Mouse (Mus musculus): ENCODE results near the gene Wwox.

- no peak for TF ChIP-seq CTCF (IDR thresholded peaks at IDR 0.05 in 2 of 3, conservative IDR thresholded peaks at IDR 0.05 in 1 of 3; ENCODE audit: control insufficient read depth in 1 of 3, insufficient read depth in 1 of 3, low read depth in 2 of 3, low read length in 3 of 3, poor library complexity in 1 of 3, severe bottlenecking in 1 of 3)
- TF ChIP-seq TAL1 (IDR thresholded peaks at IDR 0.05; ENCODE audit: low read length): no peak
- TF ChIP-seq EP300 (IDR thresholded peaks at IDR 0.05; ENCODE audit: low read depth in 1 of 2, low read length in 2 of 2): no peak
- no peak for TF ChIP-seq NRF1 (IDR thresholded peaks at IDR 0.05; ENCODE audit: insufficient read depth, low read depth, low read length, poor library complexity, severe bottlenecking)
- no peak for TF ChIP-seq RCOR1 (IDR thresholded peaks at IDR 0.05; ENCODE audit: low read depth, low read length)
- no peak for TF ChIP-seq MAFK (IDR thresholded peaks at IDR 0.05; ENCODE audit: borderline replicate concordance, low read depth, low read length)
- no peak for TF ChIP-seq POLR2A (IDR thresholded peaks at IDR 0.05; ENCODE audit: control insufficient read depth in 1 of 2, insufficient read depth in 1 of 2, low read depth in 1 of 2, low read length in 2 of 2, poor library complexity in 1 of 2)
- TF ChIP-seq MAX (IDR thresholded peaks at IDR 0.05; ENCODE audit: low read length): no peak
- TF ChIP-seq NELFE (IDR thresholded peaks at IDR 0.05; ENCODE audit: low read depth, low read length): no peak
- no peak for TF ChIP-seq RAD21 (IDR thresholded peaks at IDR 0.05; ENCODE audit: low read depth, low read length)
- no peak for TF ChIP-seq UBTF (IDR thresholded peaks at IDR 0.05; ENCODE audit: borderline replicate concordance, insufficient read depth, low read depth, low read length)
- TF ChIP-seq MYB (IDR thresholded peaks at IDR 0.05; ENCODE audit: low read depth, low read length): no peak
- no peak for TF ChIP-seq USF1 (IDR thresholded peaks at IDR 0.05; ENCODE audit: low read depth, low read length)
- TF ChIP-seq POLR2AphosphoS2 (IDR thresholded peaks at IDR 0.05; ENCODE audit: low read length): no peak
These were observed 627.1 kb downstream of the Wwox start for GRCm38 (mm10) chr8:115066550-115067058.
